Mouse (Mus musculus): ENCODE measurements around the gene Zcchc9.

DNA sequence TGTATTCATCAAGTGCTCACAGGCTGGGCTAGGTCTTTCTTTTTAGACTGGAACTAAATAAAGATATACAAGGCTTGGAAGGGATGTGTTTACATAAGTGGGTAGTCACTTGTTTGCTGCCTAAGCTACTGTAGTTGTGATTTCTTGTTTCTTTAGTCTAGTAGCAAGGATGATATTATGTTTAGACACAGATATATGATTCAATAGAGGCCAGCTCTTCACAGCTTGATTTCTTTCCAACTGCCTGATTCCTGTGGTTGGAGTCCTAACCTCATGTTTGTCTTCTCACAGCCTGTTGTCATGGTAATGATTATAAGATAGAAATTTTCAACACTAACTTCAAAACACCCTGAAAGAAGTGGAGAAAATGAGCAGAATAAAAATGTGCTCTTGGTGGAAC, 27.6 kb downstream of the Zcchc9 start:
- TF ChIP-seq CTCF (IDR thresholded peaks at IDR 0.05; ENCODE audit: extremely low read depth, insufficient read depth, insufficient read length, insufficient replicate concordance) (no peak), POLR2A (IDR thresholded peaks at IDR 0.05; ENCODE audit: low read depth, low read length) (no peak)

Data from spleen, adult 2 months (tissue).